Mouse (Mus musculus): Measurements from ENCODE around the gene Zfp747.

Zfp747 gene

GRCm38 (mm10) chr7:127326685-127327084 is 49.2 kb downstream of the Zfp747 start:
- no peak for DNase-seq (ENCODE audit: low spot score)

- no peak for DNase-seq (ENCODE audit: low spot score)
Observed at GRCm38 (mm10) chr7:127325550-127325949, 50.3 kb downstream of the Zfp747 start.

GRCm38 (mm10) chr7:127324944-127325343 is 50.9 kb downstream of the Zfp747 start:
- DNase-seq (ENCODE audit: low spot score), result no peak

Measured in ovary, postnatal 10 days (tissue).